Mouse (Mus musculus) lung, postnatal 0 days (tissue): ENCODE measurements around the gene Myef2. TPM values are rescaled to one million over a fixed set of nuclear protein-coding genes. Genes with fewer than 3 reads are reported as not detected.

Experiments used
- ATAC-seq: fragments of 200-750 bp; cut with Nextera tagmentation; 2 replicates; pipeline ENCODE4 v1.8.0; 2017; ENCODE audit warnings: moderate library complexity
- DNase-seq: peaks from one replicate; pipeline ENCODE4 v3.0.0-alpha.2; 2016; ENCODE audit warnings: low spot score
- H3K27ac ChIP-seq: fragments of 300-500 bp; sonication (generic); 2 replicates; pipeline ENCODE4 v1.5.1; 2014; ENCODE audit warnings: antibody characterized with exemption, mild to moderate bottlenecking, low read length, mixed read lengths
- H3K27me3 ChIP-seq: fragments of 300-500 bp; sonication (generic); replicated peaks from 2 replicates; pipeline ENCODE4 v1.6.1; 2014; ENCODE audit warnings: low read length, mixed read lengths; ENCODE audit not compliant: insufficient read depth
- H3K36me3 ChIP-seq: fragments of 300-500 bp; sonication (generic); 2 replicates; pipeline ENCODE4 v1.6.1; 2014; ENCODE audit warnings: low read length, mixed read lengths; ENCODE audit not compliant: insufficient read depth
- H3K4me1 ChIP-seq: fragments of 300-500 bp; sonication (generic); 2 replicates; pipeline ENCODE4 v1.6.1; 2014; ENCODE audit warnings: antibody characterized with exemption, low read depth, low read length, mixed read lengths; ENCODE audit not compliant: insufficient read depth
- H3K4me2 ChIP-seq: fragments of 300-500 bp; sonication (generic); replicated peaks from 2 replicates; pipeline ENCODE4 v1.6.1; 2014; ENCODE audit warnings: low read depth, mild to moderate bottlenecking, low read length, moderate library complexity, mixed read lengths
- H3K4me3 ChIP-seq: fragments of 300-500 bp; sonication (generic); 2 replicates; pipeline ENCODE4 v1.5.1; 2014; ENCODE audit warnings: low read depth, low read length
- H3K9ac ChIP-seq: fragments of 300-500 bp; sonication (generic); replicated peaks from 2 replicates; pipeline ENCODE4 v1.6.1; 2014; ENCODE audit warnings: low read depth, mild to moderate bottlenecking
- H3K9me3 ChIP-seq: fragments of 300-500 bp; sonication (generic); 2 replicates; pipeline ENCODE4 v1.6.1; 2016; ENCODE audit warnings: low read length, mixed read lengths
- CTCF ChIP-seq: IDR thresholded peaks from 2 replicates; pipeline ENCODE4 v1.5.1; 2016; ENCODE audit warnings: antibody characterized with exemption, mild to moderate bottlenecking
- EP300 ChIP-seq: IDR thresholded peaks from 2 replicates; pipeline ENCODE4 v1.6.1; 2016; ENCODE audit warnings: antibody characterized with exemption, mild to moderate bottlenecking, control low read depth
- WGBS: fragments of 180-500 bp; shearing (Covaris S2); extraction: QIAGEN DNeasy Blood & Tissue Kit; methylation state at CpG from one replicate; pipeline ENCODE4 v1.1.7; 2014; 5-methylcytosine and 5-hydroxymethylcytosine counted together
- polyA plus RNA-seq: library from polyadenylated mRNA; unstranded; fragments of >200 nt; fragmentation: Nextera tagmentation; extraction: Ambion mirVana; gene quantifications from 2 replicates; pipeline ENCODE4 v1.2.1, GENCODE M21; 2015

The Myef2 gene
- polyA plus RNA-seq, 1 experiment from 2014 or later, result 35.9 TPM

- Histone ChIP-seq H3K9me3 (no peaks in the 10 kb centered on the region), H3K27ac (no peak overlapping the region), H3K4me2 (no peak overlapping the region), H3K4me3 (no peak overlapping the region), H3K4me1 (no peaks in the 10 kb centered on the region), H3K27me3 (no peaks in the 10 kb centered on the region), H3K36me3 (no peaks in the 10 kb centered on the region), H3K9ac (no peak overlapping the region)
- ATAC-seq (no peak), DNase-seq (no peak)
- 26% methylated on average over 7 of the region's 7 CpGs for whole genome bisulfite sequencing
- peak; percentile 61 for TF ChIP-seq CTCF
- no peak for TF ChIP-seq EP300
Observed at GRCm38 (mm10) chr2:125057250-125057815, 66.1 kb downstream of the Myef2 start.

DNA sequence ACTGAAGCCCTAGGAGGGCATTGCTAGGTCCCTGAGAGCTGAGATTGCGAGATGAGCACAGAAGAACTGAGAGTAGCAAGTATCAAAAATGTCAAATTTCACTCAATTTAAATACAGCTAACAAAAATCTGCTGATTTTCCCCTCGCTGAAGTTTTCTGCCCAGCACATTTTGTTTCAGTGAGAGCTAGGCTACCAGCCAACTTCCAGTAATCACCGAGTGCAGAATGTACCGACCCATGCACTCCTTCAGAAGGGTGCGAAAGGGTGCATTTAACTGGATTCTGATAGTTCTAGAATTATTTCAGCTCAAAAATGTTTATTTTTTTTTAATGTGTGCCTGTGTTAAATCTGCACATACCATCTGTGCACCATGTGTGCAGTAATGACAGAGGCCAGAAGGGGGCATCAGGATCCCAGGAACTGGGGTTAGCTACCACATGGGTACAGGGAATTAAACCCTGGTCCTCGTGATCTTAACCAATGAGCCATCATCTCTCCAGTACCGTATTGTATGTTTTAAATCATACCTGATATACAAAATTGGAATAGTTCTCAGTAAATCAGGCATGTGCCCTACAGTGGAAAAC is 68.1 kb downstream of the Myef2 start:
- peak; percentile 10 for DNase-seq
- Histone ChIP-seq H3K9me3 (no peaks in the 10 kb centered on the region), H3K4me1 (no peaks in the 10 kb centered on the region), H3K27me3 (no peaks in the 10 kb centered on the region), H3K4me2 (no peak overlapping the region), H3K36me3 (no peaks in the 10 kb centered on the region), H3K9ac (no peak overlapping the region), H3K27ac (no peak overlapping the region), H3K4me3 (no peak overlapping the region)
- 72% methylated on average over 7 of the region's 7 CpGs for WGBS
- ATAC-seq, result no peak
- TF ChIP-seq CTCF (peak; percentile 45), EP300 (no peak)

Other genes starting within 250 kb of the Myef2 start
- gene Slc24a5, start 55.5 kb downstream of the Myef2 start, polyA plus RNA-seq, result 0.88 and 2.0 TPM in 2 replicates
- not detected in 2 replicates for gene Ctxn2, start 13.0 kb upstream of the Myef2 start, polyA plus RNA-seq
- gene Slc12a1, start 28.8 kb upstream of the Myef2 start, polyA plus RNA-seq, result 0.06 TPM in 2 replicates
- 40.1 and 40.5 TPM in 2 replicates for gene Dut, start 123.5 kb upstream of the Myef2 start, polyA plus RNA-seq